Mouse (Mus musculus) stomach, postnatal 0 days (tissue): ENCODE measurements around the gene Ssx2ip. TPM values are rescaled to one million over a fixed set of nuclear protein-coding genes. Genes with fewer than 3 reads are reported as not detected.

ENCODE experiments used
- ATAC-seq: fragments of 200-750 bp; cut with Nextera tagmentation; 2 replicates; pipeline ENCODE4 v1.8.0; 2017; ENCODE audit not compliant: low FRiP score, low TSS enrichment
- DNase-seq: peaks from one replicate; pipeline ENCODE4 v3.0.0-alpha.2; 2016; ENCODE audit warnings: low spot score
- H3K27ac ChIP-seq: fragments of 300-500 bp; sonication (generic); replicated peaks from 2 replicates; pipeline ENCODE4 v1.5.1; 2014; ENCODE audit warnings: mild to moderate bottlenecking, control low read depth
- H3K27me3 ChIP-seq: fragments of 300-500 bp; sonication (generic); 2 replicates; pipeline ENCODE4 v1.6.1; 2014; ENCODE audit warnings: low read length; ENCODE audit not compliant: control insufficient read depth, insufficient read depth
- H3K36me3 ChIP-seq: fragments of 300-500 bp; sonication (generic); 2 replicates; pipeline ENCODE4 v1.6.1; 2014; ENCODE audit warnings: low read length, mixed read lengths; ENCODE audit not compliant: control insufficient read depth, insufficient read depth
- H3K4me1 ChIP-seq: fragments of 300-500 bp; sonication (generic); replicated peaks from 2 replicates; pipeline ENCODE4 v1.6.1; 2014; ENCODE audit warnings: antibody characterized with exemption; ENCODE audit not compliant: control insufficient read depth, insufficient read depth
- H3K4me2 ChIP-seq: fragments of 300-500 bp; sonication (generic); replicated peaks from 2 replicates; pipeline ENCODE4 v1.6.1; 2014; ENCODE audit warnings: low read depth, mild to moderate bottlenecking, control low read depth, moderate library complexity
- H3K4me3 ChIP-seq: fragments of 300-500 bp; sonication (generic); 2 replicates; pipeline ENCODE4 v1.5.1; 2014; ENCODE audit warnings: low read depth, low read length, control low read depth
- H3K9ac ChIP-seq: fragments of 300-500 bp; sonication (generic); 2 replicates; pipeline ENCODE4 v1.6.1; 2014; ENCODE audit warnings: mild to moderate bottlenecking, low read length, control low read depth, mixed read lengths
- H3K9me3 ChIP-seq: fragments of 300-500 bp; sonication (generic); 2 replicates; pipeline ENCODE4 v1.6.1; 2016; ENCODE audit warnings: low read length; ENCODE audit not compliant: control insufficient read depth
- CTCF ChIP-seq: IDR thresholded peaks from 2 replicates; pipeline ENCODE4 v1.5.1; 2016; ENCODE audit warnings: antibody characterized with exemption, low read depth, mild to moderate bottlenecking, moderate library complexity
- EP300 ChIP-seq: optimal IDR thresholded peaks from 2 replicates; pipeline ENCODE3; 2016; ENCODE audit warnings: antibody characterized with exemption
- WGBS: fragments of 180-500 bp; shearing (Covaris S2); extraction: QIAGEN DNeasy Blood & Tissue Kit; methylation state at CpG from one replicate; pipeline ENCODE4 v1.1.7; 2014; 5-methylcytosine and 5-hydroxymethylcytosine counted together
- polyA plus RNA-seq: library from polyadenylated mRNA; unstranded; fragments of >200 nt; fragmentation: Nextera tagmentation; extraction: Ambion mirVana; gene quantifications from 2 replicates; pipeline ENCODE4 v1.2.1, GENCODE M21; 2015

Ssx2ip gene
- polyA plus RNA-seq, 1 experiment from 2014 or later, result 12.9 TPM

DNA sequence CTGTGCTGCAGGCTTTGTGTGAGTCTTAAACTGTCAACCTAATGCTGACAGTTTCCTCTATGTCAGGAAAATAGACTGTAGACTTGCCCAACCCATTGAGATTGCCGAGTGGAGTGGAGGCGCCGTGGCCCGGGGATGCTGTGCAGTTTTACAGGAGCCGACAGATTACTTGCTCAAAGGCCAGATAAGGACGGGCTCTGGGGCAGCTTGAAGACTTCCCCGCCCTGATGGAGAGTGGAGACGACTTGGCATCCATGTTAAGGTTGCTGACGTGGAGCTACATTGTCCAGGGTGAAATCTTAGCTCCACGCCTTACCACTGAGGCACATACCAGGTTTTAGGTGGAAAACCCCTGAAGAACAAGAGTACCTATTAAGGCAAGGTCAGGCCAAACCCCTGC is 43.9 kb downstream of the Ssx2ip start:
- no peaks in the 10 kb centered on the region for H3K9me3 ChIP-seq
- H3K4me2 ChIP-seq, result no peak overlapping the region
- H3K27me3 ChIP-seq, result no peaks in the 10 kb centered on the region
- TF ChIP-seq EP300, result no peak
- TF ChIP-seq CTCF, result no peak
- no peaks in the 10 kb centered on the region for H3K36me3 ChIP-seq
- H3K4me3 ChIP-seq, result no peak overlapping the region
- H3K4me1 ChIP-seq, result no peaks in the 10 kb centered on the region
- DNase-seq (no peak), ATAC-seq (no peak)
- no peak overlapping the region for H3K9ac ChIP-seq
- peak overlapping the region; percentile 53; the same call in 1 of the 2 replicates for H3K27ac ChIP-seq
- 81% methylated on average over 10 of the region's 10 CpGs for WGBS

DNA sequence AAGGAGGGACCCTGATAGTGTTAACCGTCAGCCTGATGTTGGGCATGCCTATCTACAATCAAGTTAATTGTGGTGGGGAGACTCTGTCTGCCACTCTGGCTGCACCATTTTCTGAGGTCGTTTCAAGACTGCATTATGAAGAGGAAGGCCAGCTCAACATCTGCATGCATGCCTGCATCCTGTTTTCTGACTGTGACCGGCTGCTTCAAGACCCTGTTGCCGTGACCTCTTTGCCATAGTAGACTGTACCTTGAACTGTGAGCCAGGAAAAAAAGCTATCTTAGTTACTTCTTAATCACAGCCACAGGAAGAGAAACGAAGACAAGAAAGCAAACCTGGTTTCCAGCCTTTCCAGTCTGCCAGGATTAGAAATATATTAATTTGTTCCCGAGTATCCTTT is 44.5 kb downstream of the Ssx2ip start:
- 66% methylated on average over 6 of the region's 6 CpGs for WGBS
- ATAC-seq, result no peak
- Histone ChIP-seq H3K9me3 (no peaks in the 10 kb centered on the region), H3K4me1 (no peaks in the 10 kb centered on the region), H3K36me3 (no peaks in the 10 kb centered on the region), H3K9ac (no peak overlapping the region), H3K27ac (no peak overlapping the region), H3K4me2 (no peak overlapping the region), H3K4me3 (no peak overlapping the region), H3K27me3 (no peaks in the 10 kb centered on the region)
- no peak for TF ChIP-seq CTCF
- no peak for TF ChIP-seq EP300
- DNase-seq, result no peak

GRCm38 (mm10) chr3:146449745-146450250 is 45.4 kb downstream of the Ssx2ip start, which contains the start of gene Ctbs:
Gene Ctbs (plus strand): TSS chr3:146449795.
- peak within 1 kb of the TSS; percentile 73 for H3K9ac ChIP-seq
- no peaks in the 10 kb centered on the region for H3K9me3 ChIP-seq
- TF ChIP-seq CTCF (no peak), EP300 (no peak)
- DNase-seq (no peak), ATAC-seq (0 out of 2 replicates have a peak, but pooled peaks have one; percentile 6)
- peak within 1 kb of the TSS; percentile 87 for H3K27ac ChIP-seq
- H3K4me1 ChIP-seq, result no peaks in the 10 kb centered on the region
- no peaks in the 10 kb centered on the region for H3K36me3 ChIP-seq
- whole genome bisulfite sequencing, result 33% methylated on average over 9 of the region's 9 CpGs
- peak within 1 kb of the TSS; percentile 55 for H3K4me3 ChIP-seq
- peak within 1 kb of the TSS; percentile 62 for H3K4me2 ChIP-seq
- no peaks in the 10 kb centered on the region for H3K27me3 ChIP-seq

GRCm38 (mm10) chr3:146450371-146450841 is 46.0 kb downstream of the Ssx2ip start:
- Histone ChIP-seq H3K9ac (peak overlapping the region; percentile 73), H3K4me3 (peak overlapping the region; percentile 55), H3K36me3 (0 out of 2 replicates have a peak, but pooled peaks cover 2% of the 10 kb centered on the region), H3K4me1 (no peaks in the 10 kb centered on the region), H3K27ac (peak overlapping the region; percentile 87), H3K4me2 (peak overlapping the region; percentile 62), H3K9me3 (no peaks in the 10 kb centered on the region), H3K27me3 (no peaks in the 10 kb centered on the region)
- WGBS, result 1% methylated on average over 29 of the region's 29 CpGs
- peak; percentile 62 for TF ChIP-seq CTCF
- no peak for TF ChIP-seq EP300
- ATAC-seq (peak; percentile 100), DNase-seq (peak; percentile 95)

GRCm38 (mm10) chr3:146451375-146451774 is 46.9 kb downstream of the Ssx2ip start:
- Histone ChIP-seq H3K4me3 (no peak overlapping the region; the same call in 1 of the 2 replicates), H3K27ac (no peak overlapping the region), H3K9ac (no peak overlapping the region), H3K36me3 (0 out of 2 replicates have a peak, but pooled peaks cover 5% of the 10 kb centered on the region), H3K9me3 (no peaks in the 10 kb centered on the region), H3K27me3 (no peaks in the 10 kb centered on the region), H3K4me1 (no peaks in the 10 kb centered on the region), H3K4me2 (no peak overlapping the region)
- 84% methylated on average over 5 of the region's 5 CpGs for WGBS
- ATAC-seq (no peak), DNase-seq (no peak)
- no peak for TF ChIP-seq EP300
- TF ChIP-seq CTCF, result no peak

DNA sequence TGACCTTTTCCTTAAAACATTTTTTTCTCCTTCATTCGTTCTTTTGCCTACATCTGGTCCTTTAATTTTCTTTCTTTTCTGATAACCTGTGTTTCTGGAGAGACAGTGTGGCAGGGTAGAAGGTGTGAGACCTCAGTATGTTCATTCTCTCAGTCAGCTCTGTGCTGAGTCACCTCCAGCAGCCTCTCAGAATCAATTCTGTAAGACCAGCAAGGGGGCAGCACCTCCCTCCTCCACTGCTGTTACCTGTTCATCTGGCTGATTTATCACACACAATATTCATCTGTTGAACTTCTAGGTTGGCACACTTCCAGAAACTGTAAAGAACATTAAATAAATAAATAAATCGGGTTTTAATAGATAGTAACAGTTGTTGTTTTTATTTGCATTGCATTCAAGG is 58.5 kb downstream of the Ssx2ip start:
- H3K9me3 ChIP-seq, result no peaks in the 10 kb centered on the region
- H3K36me3 ChIP-seq, result no peaks in the 10 kb centered on the region
- DNase-seq (no peak), ATAC-seq (no peak)
- no peak overlapping the region for H3K27ac ChIP-seq
- no peak overlapping the region for H3K4me2 ChIP-seq
- TF ChIP-seq CTCF, result peak; percentile 55
- TF ChIP-seq EP300, result no peak
- 38% methylated on average over 2 of the region's 2 CpGs for WGBS
- no peaks in the 10 kb centered on the region for H3K4me1 ChIP-seq
- no peak overlapping the region for H3K4me3 ChIP-seq
- no peaks in the 10 kb centered on the region for H3K27me3 ChIP-seq
- H3K9ac ChIP-seq, result no peak overlapping the region
